Mouse (Mus musculus) lung, adult 18-20 months (tissue): ENCODE results near the gene Cenpf.
"Not testable (repeated sequence)": the region's sequence is repeated elsewhere in the genome, so short reads cannot be mapped to it uniquely, and the experiment has no call there.

Experiments
- DNase-seq, 2 experiments: peaks; one replicate each; pipeline ENCODE4 v3.0.0; 2022; ENCODE audit warnings: mixed read lengths in 2 of 2

The Cenpf gene

GRCm38 (mm10) chr1:189692442-189692841 is 4.6 kb upstream of the Cenpf start:
- DNase-seq = not testable (repeated sequence)

GRCm38 (mm10) chr1:189689050-189689833 is 1.4 kb upstream of the Cenpf start:
- no peak for DNase-seq

GRCm38 (mm10) chr1:189688388-189688750 is 483 bp upstream of the Cenpf start:
- DNase-seq = no peak

- no peak for DNase-seq
Measured at GRCm38 (mm10) chr1:189686025-189686424, 1.9 kb downstream of the Cenpf start.

DNA sequence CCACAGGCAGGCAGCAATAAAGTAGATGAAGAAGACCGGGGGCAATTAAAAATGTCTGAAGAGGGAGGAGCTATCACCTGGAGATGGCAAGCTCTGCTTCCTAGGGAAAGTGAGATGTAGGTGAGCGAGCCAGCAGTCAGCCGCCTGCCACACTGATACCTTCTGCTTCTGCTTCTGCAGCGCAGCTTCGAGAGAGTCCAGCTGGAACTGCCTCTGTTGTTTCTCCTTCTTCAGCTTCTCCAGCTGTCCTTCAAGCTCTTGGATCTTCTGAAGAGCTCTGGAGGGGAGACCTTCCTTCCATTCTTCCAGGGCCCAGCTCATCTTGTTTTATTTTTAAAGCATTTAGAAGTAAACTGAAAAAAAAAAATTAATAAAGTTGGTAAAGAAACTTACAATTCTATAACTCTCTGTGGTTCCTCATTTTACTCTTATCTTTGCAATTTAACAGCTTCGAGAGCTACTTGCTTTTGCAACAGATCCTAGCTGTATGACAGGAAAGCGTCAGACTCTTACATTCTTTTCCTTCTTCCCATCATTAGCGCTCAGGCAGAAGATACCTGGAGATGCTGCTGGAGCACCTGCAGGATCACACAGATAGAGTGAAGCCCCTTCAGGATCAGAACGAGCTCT is 3.0 kb downstream of the Cenpf start:
- DNase-seq = no peak

- no peak for DNase-seq
Measured at GRCm38 (mm10) chr1:189679555-189679954, 8.3 kb downstream of the Cenpf start.

- DNase-seq = no peak
Measured at GRCm38 (mm10) chr1:189675953-189676352, 11.9 kb downstream of the Cenpf start.

- DNase-seq = peak in 1 of 2 experiments; percentile 17
Measured at GRCm38 (mm10) chr1:189675421-189675820, 12.5 kb downstream of the Cenpf start.

GRCm38 (mm10) chr1:189665966-189666365 is 21.9 kb downstream of the Cenpf start:
- no peak for DNase-seq

DNA sequence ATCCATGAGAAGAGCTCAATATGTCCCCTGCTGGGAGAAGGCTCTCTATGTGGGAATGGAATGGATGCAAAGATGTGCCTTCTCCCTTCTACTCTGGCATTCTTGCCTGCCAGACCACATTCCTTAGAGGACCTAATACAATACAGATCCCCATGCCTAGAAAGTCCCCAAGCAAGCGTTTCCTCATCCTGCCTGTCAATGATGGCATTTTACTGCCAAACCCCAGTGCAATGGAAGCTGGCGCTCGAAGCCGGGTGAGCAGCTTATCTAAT is 23.1 kb downstream of the Cenpf start:
- DNase-seq = no peak

- no peak for DNase-seq
Measured at GRCm38 (mm10) chr1:189664061-189664872, 23.6 kb downstream of the Cenpf start.

- DNase-seq = no peak
Measured at GRCm38 (mm10) chr1:189663437-189663836, 24.4 kb downstream of the Cenpf start.

- peak in 1 of 2 experiments; percentile 19 for DNase-seq
Measured at GRCm38 (mm10) chr1:189661856-189662255, 26.0 kb downstream of the Cenpf start.

GRCm38 (mm10) chr1:189657406-189657805 is 30.5 kb downstream of the Cenpf start:
- DNase-seq = no peak

- no peak for DNase-seq
Measured at GRCm38 (mm10) chr1:189653746-189654145, 34.1 kb downstream of the Cenpf start.

DNA sequence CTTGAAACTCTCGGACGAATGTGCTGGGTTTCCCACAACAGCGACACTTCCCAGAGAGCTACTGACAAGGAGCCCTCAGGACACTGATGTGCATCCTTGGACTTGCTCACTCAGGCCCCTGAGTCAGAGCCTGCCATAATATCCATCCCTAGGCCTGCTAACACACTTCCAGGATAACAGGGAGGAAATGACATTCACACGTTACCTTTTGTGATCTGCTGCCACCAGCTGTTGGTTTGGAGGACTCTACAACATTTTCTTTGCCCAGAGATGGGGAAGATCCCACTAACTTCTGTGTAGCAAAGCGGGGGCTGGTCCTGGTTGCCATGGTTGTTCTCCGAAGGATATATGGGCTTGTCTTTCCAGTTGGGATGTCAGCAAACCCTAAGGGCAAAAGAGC is 41.3 kb downstream of the Cenpf start:
- DNase-seq = no peak

DNA sequence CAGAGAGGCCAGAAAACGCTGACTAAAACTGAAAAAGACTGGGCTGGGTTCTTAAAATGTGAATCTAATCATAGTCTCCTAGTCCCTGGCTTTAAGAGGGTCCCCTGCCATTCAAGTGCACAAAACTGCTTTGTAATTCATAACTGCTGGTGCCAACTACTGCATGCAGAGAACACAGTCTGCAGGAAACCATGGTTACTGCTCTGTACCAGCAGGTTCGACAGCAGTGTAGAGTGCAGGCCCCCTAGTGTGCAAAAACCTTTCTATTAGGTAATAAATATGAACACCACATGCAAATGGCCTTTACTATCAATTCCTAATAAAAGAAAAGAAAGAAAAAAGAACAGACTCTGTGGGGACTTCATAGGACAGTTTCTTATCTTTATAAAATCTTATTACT is 42.5 kb downstream of the Cenpf start:
- no peak for DNase-seq

DNA sequence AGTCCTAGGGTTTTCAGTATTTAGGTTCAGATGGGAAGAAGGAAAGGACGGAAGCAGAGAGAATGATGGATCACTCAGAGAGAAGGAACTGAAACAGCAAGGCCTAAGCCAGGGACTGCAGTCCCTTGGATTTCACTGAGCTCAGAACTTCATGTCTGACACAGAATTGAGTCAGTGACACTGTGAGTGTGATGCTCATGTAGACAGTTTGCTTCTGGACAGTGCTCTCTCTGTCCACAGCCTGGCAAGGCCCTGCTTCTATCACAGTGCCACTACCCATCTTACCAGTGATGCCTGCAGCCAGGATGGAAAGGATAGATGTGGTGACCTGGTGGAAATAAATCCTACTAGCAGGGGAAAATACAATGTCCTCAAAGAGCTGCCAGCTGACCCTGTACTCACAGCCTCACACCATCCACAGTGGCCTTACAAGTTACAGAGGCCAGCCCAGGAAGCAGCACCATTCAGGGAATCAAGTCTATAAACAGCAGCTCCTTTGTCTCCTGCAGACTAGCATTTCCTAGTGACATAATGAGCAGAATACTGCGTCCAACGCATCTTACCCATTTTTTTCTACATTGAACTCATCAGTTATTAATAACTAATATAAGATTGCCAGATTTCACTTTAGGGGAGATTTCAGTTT is 43.1 kb downstream of the Cenpf start:
- no peak for DNase-seq

- no peak for DNase-seq
Measured at GRCm38 (mm10) chr1:189639581-189639980, 48.3 kb downstream of the Cenpf start.

DNA sequence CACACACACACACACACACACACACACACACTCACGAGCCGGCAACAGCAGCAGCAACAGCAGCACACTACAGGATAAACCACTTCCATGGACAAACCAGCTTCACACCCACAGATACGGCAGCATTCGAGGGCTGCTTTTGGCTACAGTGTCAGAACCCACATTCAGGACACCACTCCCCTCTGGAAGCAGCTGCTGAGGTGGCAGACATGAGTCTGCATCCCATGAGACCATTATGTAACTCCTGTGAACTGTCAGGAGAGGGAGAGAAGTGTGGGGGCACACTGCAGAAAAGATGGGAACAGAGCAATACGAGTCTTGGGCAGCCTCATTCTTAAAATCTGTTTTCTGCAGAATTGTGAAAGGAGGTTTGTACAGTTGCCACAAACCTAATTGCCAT is 54.1 kb downstream of the Cenpf start:
- DNase-seq = no peak

DNA sequence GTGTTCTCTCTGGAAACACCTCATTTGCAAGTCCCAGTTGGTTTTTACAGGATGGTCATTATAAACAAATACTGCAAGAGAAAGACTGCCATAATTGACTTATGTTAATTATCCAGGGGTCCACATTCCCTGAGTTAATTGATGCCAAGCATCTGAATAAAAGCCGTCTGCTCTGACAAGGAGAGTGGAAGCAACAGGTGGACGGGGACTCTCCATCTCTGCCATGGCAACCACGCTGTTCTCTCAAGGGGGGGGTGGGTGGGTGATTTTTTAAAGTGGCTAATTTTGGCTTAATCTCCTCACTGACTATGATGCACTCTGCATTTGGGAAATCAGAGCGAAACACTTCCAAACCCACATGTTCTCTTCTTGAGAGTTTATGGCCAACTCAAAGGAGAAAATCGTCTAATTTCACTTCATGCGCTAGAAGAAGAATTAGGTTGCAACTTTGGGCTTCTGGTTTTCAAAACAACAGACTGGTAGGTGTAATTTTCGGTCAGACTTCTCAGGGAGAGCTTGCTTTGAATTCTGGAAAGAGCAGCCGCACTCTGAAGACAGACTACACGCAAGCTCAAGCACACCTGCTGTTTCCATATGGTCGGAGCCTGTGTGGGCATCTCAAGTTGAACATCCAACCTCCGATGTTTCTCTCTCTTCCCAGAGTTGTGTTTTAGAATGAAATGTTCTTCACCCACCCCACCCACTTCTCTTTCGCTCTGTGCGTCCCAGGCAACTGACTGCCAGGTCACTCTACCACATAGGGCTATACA is 55.8 kb downstream of the Cenpf start:
- DNase-seq = no peak

GRCm38 (mm10) chr1:189630026-189630425 is 57.9 kb downstream of the Cenpf start:
- DNase-seq = no peak
